Mouse (Mus musculus) monocyte, adult 59 days (primary cell): ENCODE data around the gene Myl3. TPM values are rescaled to one million over a fixed set of nuclear protein-coding genes. Genes with fewer than 3 reads are reported as not detected.

Experiments used
- total RNA-seq, 2 experiments: library from RNA; stranded (reverse); gene quantifications; one replicate each; pipeline ENCODE4 v1.2.4; 2023

The Myl3 gene
- not detected for total RNA-seq

DNA sequence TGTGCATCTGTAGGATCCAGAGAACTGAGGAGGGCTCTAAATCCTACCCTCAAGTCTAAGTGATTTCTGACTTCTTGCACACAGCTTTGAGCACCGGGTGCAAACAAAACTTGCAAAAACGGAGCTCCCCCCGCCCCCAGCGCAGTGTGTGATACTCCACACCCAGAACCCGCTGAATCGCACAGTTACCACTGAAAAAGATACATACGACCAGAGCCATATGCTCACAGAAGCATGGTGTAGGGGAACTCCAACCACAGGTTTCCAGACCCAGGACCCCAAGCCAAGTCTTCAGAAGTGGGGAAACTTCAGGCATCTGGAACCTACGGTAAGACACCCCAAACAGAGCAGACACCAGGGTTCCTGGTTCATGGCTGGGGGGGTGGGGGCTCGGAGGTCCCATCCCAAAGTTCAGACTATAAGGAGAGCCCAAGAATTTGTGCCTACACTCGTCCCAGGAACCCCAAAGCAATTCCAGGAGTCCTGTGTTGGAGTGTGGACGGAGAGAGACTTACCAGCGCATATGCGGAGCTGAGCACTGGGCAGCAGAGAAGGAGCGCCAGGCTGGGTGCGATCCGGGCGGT, at the start of gene Myl3:
Gene Myl3, plus strand, starts transcription at position 151 of the 584 bp plus-strand sequence.

DNA sequence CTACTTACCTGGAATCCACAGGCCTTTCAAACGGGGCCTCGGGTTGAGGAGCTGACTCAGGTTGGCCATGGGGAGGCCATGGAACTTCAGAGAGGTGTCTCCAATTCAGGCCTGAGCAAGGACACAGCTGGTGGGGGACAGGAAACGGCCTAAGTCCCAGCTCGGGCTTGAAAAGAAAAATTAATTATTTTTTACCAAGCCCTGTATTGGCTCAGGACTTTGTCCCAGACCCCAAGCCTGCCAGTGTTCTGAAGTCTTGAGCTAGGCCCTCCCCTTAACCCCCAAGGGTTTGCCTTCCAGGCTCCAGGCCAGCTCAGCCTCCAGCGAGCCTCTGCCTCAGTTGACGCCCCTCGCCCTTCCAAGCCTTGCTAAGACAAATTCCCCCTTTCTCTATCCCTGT, 5.3 kb downstream of the Myl3 start, which contains the start of gene Pth1r:
Gene Pth1r, minus strand, starts transcription at position 185 of the 400 bp plus-strand sequence.

DNA sequence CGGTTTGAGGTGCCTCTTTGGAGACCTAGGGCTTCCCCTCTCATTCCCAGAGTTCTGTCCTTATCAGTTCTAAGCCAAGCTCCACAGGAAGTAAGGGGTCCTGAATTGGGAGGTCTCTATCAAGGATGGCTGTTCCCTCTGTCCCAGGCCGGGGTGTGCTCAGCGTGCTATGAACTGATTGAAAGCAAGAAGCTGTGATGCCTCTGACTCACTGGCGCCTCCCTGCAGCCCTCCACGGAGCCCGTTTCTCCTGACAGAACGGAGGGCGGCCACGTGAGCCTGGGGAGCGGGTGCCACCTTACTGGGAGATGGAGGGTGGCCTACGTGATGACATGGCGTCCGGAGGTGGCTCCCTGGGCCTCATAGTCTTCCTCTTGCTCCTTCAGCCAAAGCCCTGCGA, 56.2 kb downstream of the Myl3 start, which contains the start of gene Prss42:
Gene Prss42, plus strand, starts transcription at position 301 of the 400 bp plus-strand sequence.

DNA sequence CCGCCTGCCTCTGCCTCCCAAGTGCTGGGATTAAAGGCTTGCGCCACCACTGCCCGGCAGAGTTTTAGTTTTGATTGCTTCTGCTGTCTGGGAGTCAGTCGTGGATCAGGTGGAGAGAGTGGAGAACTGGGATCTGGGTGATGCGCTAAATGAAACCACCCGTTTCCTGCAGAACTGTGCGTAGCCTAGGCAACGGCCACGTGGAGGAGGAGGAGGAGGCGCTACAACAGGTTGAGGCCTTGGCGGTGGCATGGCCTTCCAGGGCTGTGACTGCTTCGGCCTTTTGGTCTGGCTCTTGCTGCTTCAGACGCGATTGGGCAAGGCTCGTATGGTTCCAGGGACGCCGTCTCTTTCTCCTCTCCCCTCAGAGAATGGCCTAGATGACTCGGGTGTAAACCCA, 72.1 kb downstream of the Myl3 start, which contains the start of gene Prss44:
Gene Prss44, plus strand, starts transcription at position 206 of the 400 bp plus-strand sequence.

Other genes starting within 250 kb of the Myl3 start
- 100 to 1,000 TPM; 125 to 146 TPM for gene Setd2, start 209.3 kb upstream of the Myl3 start, total RNA-seq
- 1 to 10 TPM; 2.5 to 5.0 TPM for gene Nradd, start 117.4 kb upstream of the Myl3 start, total RNA-seq
- gene Nbeal2, start 87.7 kb upstream of the Myl3 start, total RNA-seq: 100 to 1,000 TPM; 116 TPM
- 100 to 1,000 TPM; 202 to 242 TPM for gene Ccdc12, start 85.4 kb upstream of the Myl3 start, total RNA-seq
- under 1 TPM in 1 of 2 experiments, not detected in 1; 0.46 TPM for gene Pth1r, start 5.3 kb downstream of the Myl3 start, total RNA-seq
- not detected for gene Prss42, start 56.3 kb downstream of the Myl3 start, total RNA-seq
- gene Prss44, start 72.1 kb downstream of the Myl3 start, total RNA-seq: not detected
- gene Prss43, start 84.8 kb downstream of the Myl3 start, total RNA-seq: not detected
- not detected for gene Prss45, start 92.7 kb downstream of the Myl3 start, total RNA-seq
- not detected for gene Prss46, start 102.6 kb downstream of the Myl3 start, total RNA-seq
- gene Prss50, start 116.1 kb downstream of the Myl3 start, total RNA-seq: not detected
- 1 to 10 TPM; 5.6 to 9.7 TPM for gene Als2cl, start 138.0 kb downstream of the Myl3 start, total RNA-seq
- gene Tmie, start 138.3 kb downstream of the Myl3 start, total RNA-seq: under 1 TPM; 0.18 to 0.29 TPM
- gene Fam240a, start 175.0 kb downstream of the Myl3 start, total RNA-seq: not detected
- not detected for gene Tdgf1, start 204.3 kb downstream of the Myl3 start, total RNA-seq
- not detected for gene Lrrc2, start 209.7 kb downstream of the Myl3 start, total RNA-seq
- not detected for gene Rtp3, start 248.7 kb downstream of the Myl3 start, total RNA-seq